Mouse (Mus musculus): ENCODE measurements around the gene Gucd1. TPM values are rescaled to one million over a fixed set of nuclear protein-coding genes. Genes with fewer than 3 reads are reported as not detected.

The Gucd1 gene
- total and polyA plus RNA-seq, 2 experiments from 2014 or later = 12.6 to 41.2 TPM

GRCm38 (mm10) chr10:75495921-75496320, 21.9 kb downstream of the Gucd1 start:
- DNase-seq (ENCODE audit: low spot score) = no peak
- Histone ChIP-seq H3K36me3 (ENCODE audit: insufficient read depth, low read length) (no peaks in the 10 kb centered on the region), H3K27me3 (ENCODE audit: insufficient read depth, low read length) (no peaks in the 10 kb centered on the region), H3K4me1 (ENCODE audit: insufficient read depth, low read length) (no peaks in the 10 kb centered on the region), H3K4me2 (ENCODE audit: low read depth, low read length, poor library complexity, severe bottlenecking) (no peak overlapping the region), H3K27ac (ENCODE audit: low read depth, low read length) (no peak overlapping the region), H3K9me3 (ENCODE audit: low read length) (no peaks in the 10 kb centered on the region), H3K9ac (replicated peaks; ENCODE audit: low read length, poor library complexity, severe bottlenecking) (no peak overlapping the region), H3K4me3 (ENCODE audit: low read depth, low read length) (no peak overlapping the region)
- TF ChIP-seq CTCF (IDR thresholded peaks at IDR 0.05) = no peak
- no peak for ATAC-seq (ENCODE audit: low FRiP score)

GRCm38 (mm10) chr10:75495304-75495703, 22.5 kb downstream of the Gucd1 start:
- no peak for TF ChIP-seq CTCF (IDR thresholded peaks at IDR 0.05)

GRCm38 (mm10) chr10:75491936-75492262, 25.9 kb downstream of the Gucd1 start:
- Histone ChIP-seq H3K27me3 (ENCODE audit: insufficient read depth, low read length) (no peaks in the 10 kb centered on the region), H3K36me3 (ENCODE audit: insufficient read depth, low read length) (no peaks in the 10 kb centered on the region), H3K4me2 (ENCODE audit: low read depth, low read length, poor library complexity, severe bottlenecking) (no peak overlapping the region), H3K9me3 (ENCODE audit: low read length) (no peaks in the 10 kb centered on the region), H3K4me3 (ENCODE audit: low read depth, low read length) (no peak overlapping the region), H3K27ac (ENCODE audit: low read depth, low read length) (no peak overlapping the region), H3K4me1 (ENCODE audit: insufficient read depth, low read length) (no peaks in the 10 kb centered on the region), H3K9ac (replicated peaks; ENCODE audit: low read length, poor library complexity, severe bottlenecking) (no peak overlapping the region)
- ATAC-seq (ENCODE audit: low FRiP score) = no peak
- 71% methylated on average over 2 of the region's 2 CpGs for whole genome bisulfite sequencing
- DNase-seq (ENCODE audit: low spot score) = no peak
- no peak for TF ChIP-seq CTCF (IDR thresholded peaks at IDR 0.05)

More at GRCm38 (mm10) chr10:75495304-75495703, 22.5 kb downstream of the Gucd1 start:
- 77% methylated on average over 6 of the region's 6 CpGs for WGBS
- no peaks in the 10 kb centered on the region for H3K27me3 ChIP-seq (ENCODE audit: insufficient read depth, low read length)
- H3K9ac ChIP-seq (replicated peaks; ENCODE audit: low read length, poor library complexity, severe bottlenecking) = no peak overlapping the region
- H3K4me2 ChIP-seq (ENCODE audit: low read depth, low read length, poor library complexity, severe bottlenecking) = no peak overlapping the region
- no peak overlapping the region for H3K4me3 ChIP-seq (ENCODE audit: low read depth, low read length)
- no peak for ATAC-seq (ENCODE audit: low FRiP score)
- no peaks in the 10 kb centered on the region for H3K4me1 ChIP-seq (ENCODE audit: insufficient read depth, low read length)
- DNase-seq (ENCODE audit: low spot score) = no peak
- H3K36me3 ChIP-seq (ENCODE audit: insufficient read depth, low read length) = no peaks in the 10 kb centered on the region
- no peaks in the 10 kb centered on the region for H3K9me3 ChIP-seq (ENCODE audit: low read length)
- H3K27ac ChIP-seq (ENCODE audit: low read depth, low read length) = no peak overlapping the region

- ATAC-seq (ENCODE audit: low FRiP score) = no peak
- H3K9me3 ChIP-seq (ENCODE audit: low read length) = no peaks in the 10 kb centered on the region
- H3K4me3 ChIP-seq (ENCODE audit: low read depth, low read length) = no peak overlapping the region
- H3K27me3 ChIP-seq (ENCODE audit: insufficient read depth, low read length) = no peaks in the 10 kb centered on the region
- no peaks in the 10 kb centered on the region for H3K4me1 ChIP-seq (ENCODE audit: insufficient read depth, low read length)
- 86% methylated on average over 3 of the region's 3 CpGs for WGBS
- TF ChIP-seq CTCF (IDR thresholded peaks at IDR 0.05) = no peak
- no peak for DNase-seq (ENCODE audit: low spot score)
- H3K27ac ChIP-seq (ENCODE audit: low read depth, low read length) = no peak overlapping the region
- H3K9ac ChIP-seq (replicated peaks; ENCODE audit: low read length, poor library complexity, severe bottlenecking) = no peak overlapping the region
- H3K36me3 ChIP-seq (ENCODE audit: insufficient read depth, low read length) = no peaks in the 10 kb centered on the region
- H3K4me2 ChIP-seq (ENCODE audit: low read depth, low read length, poor library complexity, severe bottlenecking) = no peak overlapping the region
These were observed 26.4 kb downstream of the Gucd1 start for GRCm38 (mm10) chr10:75491234-75491935.

DNA sequence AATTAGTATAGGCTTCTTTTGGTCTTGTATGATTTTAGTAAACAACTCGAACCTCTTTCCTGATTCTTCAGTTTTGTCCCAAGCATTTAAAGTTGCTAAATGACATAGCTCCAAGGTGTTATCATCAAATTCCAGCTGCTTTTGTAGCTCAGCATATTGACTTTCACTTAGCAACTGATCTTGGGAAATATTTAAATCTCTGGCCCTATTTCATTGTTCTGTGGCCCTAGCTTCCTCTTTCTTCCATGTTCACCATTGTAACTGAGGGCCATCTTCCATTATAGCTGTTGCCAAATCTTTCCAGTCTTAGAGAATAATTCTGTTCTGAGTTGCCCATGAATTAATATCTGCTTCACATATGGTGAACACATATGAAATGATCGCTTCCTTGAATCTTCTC, 27.0 kb downstream of the Gucd1 start:
- no peak for DNase-seq (ENCODE audit: low spot score)
- Histone ChIP-seq H3K36me3 (ENCODE audit: insufficient read depth, low read length) (no peaks in the 10 kb centered on the region), H3K27me3 (ENCODE audit: insufficient read depth, low read length) (no peaks in the 10 kb centered on the region), H3K4me3 (ENCODE audit: low read depth, low read length) (no peak overlapping the region), H3K4me2 (ENCODE audit: low read depth, low read length, poor library complexity, severe bottlenecking) (no peak overlapping the region), H3K9me3 (ENCODE audit: low read length) (no peaks in the 10 kb centered on the region), H3K27ac (ENCODE audit: low read depth, low read length) (no peak overlapping the region), H3K4me1 (ENCODE audit: insufficient read depth, low read length) (no peaks in the 10 kb centered on the region), H3K9ac (replicated peaks; ENCODE audit: low read length, poor library complexity, severe bottlenecking) (no peak overlapping the region)
- no peak for TF ChIP-seq CTCF (IDR thresholded peaks at IDR 0.05)
- WGBS = 79% methylated on average over 2 of the region's 2 CpGs
- ATAC-seq (ENCODE audit: low FRiP score) = no peak

- WGBS = 71% methylated on average over 2 of the region's 2 CpGs
- no peaks in the 10 kb centered on the region for H3K9me3 ChIP-seq (ENCODE audit: low read length)
- ATAC-seq (ENCODE audit: low FRiP score) (no peak), DNase-seq (ENCODE audit: low spot score) (no peak)
- H3K27me3 ChIP-seq (ENCODE audit: insufficient read depth, low read length) = no peaks in the 10 kb centered on the region
- H3K36me3 ChIP-seq (ENCODE audit: insufficient read depth, low read length) = no peaks in the 10 kb centered on the region
- H3K4me1 ChIP-seq (ENCODE audit: insufficient read depth, low read length) = no peaks in the 10 kb centered on the region
- no peak overlapping the region for H3K27ac ChIP-seq (ENCODE audit: low read depth, low read length)
- no peak overlapping the region for H3K9ac ChIP-seq (replicated peaks; ENCODE audit: low read length, poor library complexity, severe bottlenecking)
- TF ChIP-seq CTCF (IDR thresholded peaks at IDR 0.05) = no peak
- no peak overlapping the region for H3K4me3 ChIP-seq (ENCODE audit: low read depth, low read length)
- no peak overlapping the region for H3K4me2 ChIP-seq (ENCODE audit: low read depth, low read length, poor library complexity, severe bottlenecking)
These were observed 28.2 kb downstream of the Gucd1 start for GRCm38 (mm10) chr10:75489522-75489921.
